Mouse (Mus musculus) forebrain, embryonic 10.5 days (tissue): ENCODE results near the gene Ppp4r4. TPM values are rescaled to one million over a fixed set of nuclear protein-coding genes. Genes with fewer than 3 reads are reported as not detected.
"Not testable (repeated sequence)": the region's sequence is repeated elsewhere in the genome, so short reads cannot be mapped to it uniquely, and the experiment has no call there.

ENCODE experiments used
- DNase-seq: peaks from one replicate; pipeline ENCODE4 v3.0.0-alpha.2; 2017; ENCODE audit warnings: low spot score; ENCODE audit errors: extremely low spot score
- H3K27ac ChIP-seq: fragments of 300-500 bp; sonication (generic); 2 replicates; pipeline ENCODE4 v1.5.1; 2016; ENCODE audit warnings: mild to moderate bottlenecking
- H3K27me3 ChIP-seq: fragments of 300-500 bp; sonication (generic); 2 replicates; pipeline ENCODE4 v1.6.1; 2016; ENCODE audit warnings: mild to moderate bottlenecking; ENCODE audit not compliant: poor library complexity, severe bottlenecking
- H3K36me3 ChIP-seq: fragments of 300-500 bp; sonication (generic); replicated peaks from 2 replicates; pipeline ENCODE4 v1.6.1; 2016; ENCODE audit warnings: mild to moderate bottlenecking, moderate library complexity
- H3K4me1 ChIP-seq: fragments of 300-500 bp; sonication (generic); 2 replicates; pipeline ENCODE4 v1.6.1; 2016
- H3K4me3 ChIP-seq: fragments of 300-500 bp; sonication (generic); 2 replicates; pipeline ENCODE4 v1.5.1; 2016; ENCODE audit warnings: mild to moderate bottlenecking, moderate library complexity
- H3K9me3 ChIP-seq: fragments of 300-500 bp; sonication (generic); 2 replicates; pipeline ENCODE4 v1.6.1; 2016; ENCODE audit warnings: mild to moderate bottlenecking, moderate library complexity
- WGBS: fragments of 180-500 bp; shearing (Covaris S2); methylation state at CpG from one replicate; pipeline ENCODE4 v1.1.7; 2016; 5-methylcytosine and 5-hydroxymethylcytosine counted together
- polyA plus RNA-seq: library from polyadenylated mRNA; unstranded; fragments of >200 nt; fragmentation: Nextera tagmentation; extraction: Ambion mirVana; gene quantifications from 2 replicates; pipeline ENCODE4 v1.2.1, GENCODE M21; 2016

Gene Ppp4r4
- polyA plus RNA-seq, 1 experiment from 2014 or later = 2.8 TPM

DNA sequence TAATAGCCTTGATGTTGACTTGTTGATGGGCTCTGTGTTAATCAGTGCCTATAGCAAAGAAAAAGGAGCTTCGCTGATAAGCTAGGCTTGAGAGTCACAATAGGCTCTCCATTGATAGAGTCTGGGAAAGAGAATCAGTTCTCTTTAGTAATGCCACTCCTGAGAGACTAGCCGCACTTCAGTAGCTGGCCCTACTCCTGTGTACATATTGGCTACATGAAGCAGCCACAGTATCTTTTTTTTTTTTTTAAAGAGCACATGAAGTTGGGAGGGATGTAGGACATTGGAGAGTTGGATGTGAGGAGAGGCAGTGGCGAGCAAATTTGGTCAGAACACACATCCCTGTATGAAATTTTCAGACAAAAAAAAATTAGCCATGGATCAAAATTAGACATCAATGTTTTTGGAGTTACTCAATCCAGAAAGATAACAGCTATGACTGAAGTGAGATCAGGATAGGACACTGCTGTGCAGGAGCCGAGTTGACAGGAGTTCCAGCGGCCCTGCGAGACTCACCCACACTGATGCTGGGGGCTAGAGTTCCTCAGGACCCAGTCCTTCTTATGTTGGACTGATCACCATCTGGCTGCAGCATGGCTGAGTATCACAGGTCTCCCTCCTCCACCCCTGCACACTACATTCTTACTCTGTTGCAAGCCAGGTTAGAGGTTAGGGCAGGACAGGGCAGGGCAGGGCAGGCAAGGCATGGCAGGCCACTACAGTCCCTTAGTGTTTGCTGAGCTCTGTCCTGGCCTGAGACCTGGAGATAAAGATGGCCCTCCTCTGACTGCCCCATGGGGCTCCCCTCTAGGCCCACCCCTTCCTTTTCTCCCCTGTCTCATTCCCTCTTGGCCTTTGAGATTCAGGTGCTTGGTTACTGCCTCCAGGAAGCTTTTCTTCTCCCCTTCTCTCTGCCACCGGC lies 123.3 kb downstream of the Ppp4r4 start:
- WGBS = 88% methylated on average over 7 of the region's 7 CpGs
- H3K4me1 ChIP-seq = no peaks in the 10 kb centered on the region
- no peaks in the 10 kb centered on the region for H3K36me3 ChIP-seq
- H3K27ac ChIP-seq = no peak overlapping the region
- no peak overlapping the region for H3K4me3 ChIP-seq
- no peak for DNase-seq
- H3K27me3 ChIP-seq = no peaks in the 10 kb centered on the region
- no peaks in the 10 kb centered on the region for H3K9me3 ChIP-seq

- H3K4me1 ChIP-seq = no peaks in the 10 kb centered on the region
- H3K27ac ChIP-seq = no peak within 1 kb of the TSS
- no peaks in the 10 kb centered on the region for H3K9me3 ChIP-seq
- 85% methylated on average over 9 of the region's 9 CpGs for WGBS
- no peaks in the 10 kb centered on the region for H3K36me3 ChIP-seq
- DNase-seq = no peak
- H3K27me3 ChIP-seq = no peaks in the 10 kb centered on the region
- H3K4me3 ChIP-seq = no peak within 1 kb of the TSS
These were observed 125.0 kb downstream of the Ppp4r4 start, which contains the start of gene Serpina6 for GRCm38 (mm10) chr12:103656848-103657626. Gene Serpina6 (minus strand): TSS chr12:103657212.

- no peaks in the 10 kb centered on the region for H3K27me3 ChIP-seq
- WGBS = 87% methylated on average over 10 of the region's 10 CpGs
- DNase-seq = no peak
- H3K27ac ChIP-seq = no peak overlapping the region
- H3K4me1 ChIP-seq = no peaks in the 10 kb centered on the region
- H3K4me3 ChIP-seq = no peak overlapping the region
- H3K9me3 ChIP-seq = no peaks in the 10 kb centered on the region
- no peaks in the 10 kb centered on the region for H3K36me3 ChIP-seq
These were observed 125.9 kb downstream of the Ppp4r4 start for GRCm38 (mm10) chr12:103657991-103658390.

GRCm38 (mm10) chr12:103659171-103659570 lies 127.1 kb downstream of the Ppp4r4 start:
- 88% methylated on average over 2 of the region's 2 CpGs for WGBS
- H3K9me3 ChIP-seq = no peaks in the 10 kb centered on the region
- no peaks in the 10 kb centered on the region for H3K4me1 ChIP-seq
- no peak for DNase-seq
- H3K36me3 ChIP-seq = no peaks in the 10 kb centered on the region
- H3K27me3 ChIP-seq = no peaks in the 10 kb centered on the region
- no peak overlapping the region for H3K27ac ChIP-seq
- H3K4me3 ChIP-seq = no peak overlapping the region

- Histone ChIP-seq H3K4me3 (no peak overlapping the region), H3K4me1 (no peaks in the 10 kb centered on the region), H3K36me3 (no peaks in the 10 kb centered on the region), H3K9me3 (no peaks in the 10 kb centered on the region), H3K27ac (no peak overlapping the region), H3K27me3 (no peaks in the 10 kb centered on the region)
- DNase-seq = no peak
- 88% methylated on average over 5 of the region's 5 CpGs for WGBS
These were observed 128.0 kb downstream of the Ppp4r4 start for GRCm38 (mm10) chr12:103660076-103660475.

DNA sequence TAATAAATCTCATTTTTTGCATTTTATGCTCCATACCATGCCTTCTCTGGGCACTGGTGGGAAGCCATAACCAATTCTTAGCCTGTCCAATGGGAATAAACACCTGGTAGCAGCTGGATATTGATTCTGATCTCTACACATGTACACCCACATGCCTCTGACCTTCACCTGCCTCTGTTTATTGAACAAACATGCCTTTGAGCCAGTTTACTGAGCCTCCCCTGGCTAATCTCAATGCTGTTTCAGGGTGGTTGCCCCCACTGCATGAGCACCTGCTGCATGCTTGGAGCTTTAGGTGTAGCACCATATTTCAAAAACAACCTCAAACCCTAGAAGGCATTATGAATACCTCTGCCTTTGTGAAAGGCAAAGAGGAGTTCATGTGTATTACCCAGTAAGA lies 130.0 kb downstream of the Ppp4r4 start:
- not testable (repeated sequence) for H3K27ac ChIP-seq, H3K36me3 ChIP-seq, H3K4me3 ChIP-seq, H3K27me3 ChIP-seq, DNase-seq, H3K4me1 ChIP-seq, H3K9me3 ChIP-seq

Other genes with a start within 250 kb of the Ppp4r4 start
- gene Fam181a, start 221.3 kb upstream of the Ppp4r4 start, polyA plus RNA-seq = 24.0 and 27.7 TPM in 2 replicates
- 0.43 and 0.57 TPM in 2 replicates for gene Asb2, start 176.3 kb upstream of the Ppp4r4 start, polyA plus RNA-seq
- 9.9 and 11.3 TPM in 2 replicates for gene Otub2, start 143.6 kb upstream of the Ppp4r4 start, polyA plus RNA-seq
- gene 9330161L09Rik, start 124.5 kb upstream of the Ppp4r4 start, polyA plus RNA-seq = 0.42 and 0.81 TPM in 2 replicates
- 104 and 106 TPM in 2 replicates for gene Ddx24, start 106.5 kb upstream of the Ppp4r4 start, polyA plus RNA-seq
- gene Ifi27, start 98.1 kb upstream of the Ppp4r4 start, polyA plus RNA-seq = 0.32 and 0.82 TPM in 2 replicates
- 0.71 and 0.90 TPM in 2 replicates for gene Ifi27l2a, start 88.6 kb upstream of the Ppp4r4 start, polyA plus RNA-seq
- gene Ifi27l2b, start 75.1 kb upstream of the Ppp4r4 start, polyA plus RNA-seq = not detected in 2 replicates
- gene Serpina10, start 99.2 kb downstream of the Ppp4r4 start, polyA plus RNA-seq = not detected in 2 replicates
- gene Serpina6, start 124.9 kb downstream of the Ppp4r4 start, polyA plus RNA-seq = not detected in 2 replicates
- not detected in 2 replicates for gene Serpina16, start 143.9 kb downstream of the Ppp4r4 start, polyA plus RNA-seq
- gene Serpina1f, start 163.2 kb downstream of the Ppp4r4 start, polyA plus RNA-seq = not detected in 2 replicates
- gene Serpina1d, start 241.3 kb downstream of the Ppp4r4 start, polyA plus RNA-seq = not detected in 2 replicates